Mouse (Mus musculus): ENCODE measurements around the gene Disc1. TPM values are rescaled to one million over a fixed set of nuclear protein-coding genes. Genes with fewer than 3 reads are reported as not detected.

The Disc1 gene
- polyA plus RNA-seq, 1 experiment from 2014 or later: 0.97 TPM

GRCm38 (mm10) chr8:125080388-125081344, 26.7 kb downstream of the Disc1 start:
- ATAC-seq: no peak
- no peak overlapping the region for H3K27ac ChIP-seq (ENCODE audit: low read length)
- H3K9ac ChIP-seq (replicated peaks; ENCODE audit: low read depth): no peak overlapping the region
- H3K27me3 ChIP-seq (replicated peaks; ENCODE audit: insufficient read depth, low read length): no peaks in the 10 kb centered on the region
- H3K4me1 ChIP-seq (ENCODE audit: insufficient read depth, low read depth, low read length): peaks cover 3% of the 10 kb centered on the region; the same call in 1 of the 2 replicates
- no peak for DNase-seq (ENCODE audit: low spot score)
- no peaks in the 10 kb centered on the region for H3K9me3 ChIP-seq (ENCODE audit: low read length)
- H3K4me3 ChIP-seq (ENCODE audit: low read depth, low read length): no peak overlapping the region; the same call in 1 of the 2 replicates
- H3K36me3 ChIP-seq (ENCODE audit: insufficient read depth, low read length): no peaks in the 10 kb centered on the region
- H3K4me2 ChIP-seq (replicated peaks; ENCODE audit: low read depth, low read length): no peak overlapping the region; the same call in 1 of the 2 replicates
- TF ChIP-seq CTCF (IDR thresholded peaks at IDR 0.05) (no peak), EP300 (IDR thresholded peaks at IDR 0.05) (no peak)
- 66% methylated on average over 19 of the region's 19 CpGs for WGBS

DNA sequence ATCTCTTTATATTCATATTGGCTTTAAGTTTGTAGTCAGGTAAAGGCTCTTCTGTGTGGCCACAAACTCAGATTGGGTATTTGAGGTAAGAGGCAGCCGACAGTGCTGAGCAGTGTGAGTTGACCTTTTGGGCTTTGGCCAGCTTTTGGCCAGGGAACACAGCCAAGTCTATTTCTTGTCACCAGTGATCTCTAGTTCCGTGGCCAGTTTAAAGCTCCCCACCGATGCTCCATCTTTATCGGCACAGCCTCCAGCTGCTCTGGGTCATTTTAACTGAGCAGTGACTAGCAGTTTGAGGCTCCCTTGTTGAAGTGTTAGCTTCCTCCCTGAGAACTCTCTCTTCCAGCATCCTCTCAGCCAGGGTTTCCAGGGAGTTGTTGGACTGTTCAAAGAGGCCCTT, 29.8 kb downstream of the Disc1 start:
- H3K4me3 ChIP-seq (ENCODE audit: low read depth, low read length): no peak overlapping the region
- no peaks in the 10 kb centered on the region for H3K27me3 ChIP-seq (replicated peaks; ENCODE audit: insufficient read depth, low read length)
- peaks cover 3% of the 10 kb centered on the region; the same call in 1 of the 2 replicates for H3K4me1 ChIP-seq (ENCODE audit: insufficient read depth, low read depth, low read length)
- DNase-seq (ENCODE audit: low spot score): peak; percentile 20
- H3K9ac ChIP-seq (replicated peaks; ENCODE audit: low read depth): no peak overlapping the region
- no peaks in the 10 kb centered on the region for H3K9me3 ChIP-seq (ENCODE audit: low read length)
- peak overlapping the region; percentile 74 for H3K27ac ChIP-seq (ENCODE audit: low read length)
- no peak overlapping the region for H3K4me2 ChIP-seq (replicated peaks; ENCODE audit: low read depth, low read length)
- WGBS: 28% methylated on average over 4 of the region's 4 CpGs
- peak; percentile 25; the same call in 1 of the 2 replicates for ATAC-seq
- no peaks in the 10 kb centered on the region for H3K36me3 ChIP-seq (ENCODE audit: insufficient read depth, low read length)
- TF ChIP-seq EP300 (IDR thresholded peaks at IDR 0.05): no peak
- no peak for TF ChIP-seq CTCF (IDR thresholded peaks at IDR 0.05)

- no peaks in the 10 kb centered on the region for H3K9me3 ChIP-seq (ENCODE audit: low read length)
- ATAC-seq: no peak
- 63% methylated on average over 7 of the region's 7 CpGs for WGBS
- H3K27me3 ChIP-seq (replicated peaks; ENCODE audit: insufficient read depth, low read length): no peaks in the 10 kb centered on the region
- no peak for DNase-seq (ENCODE audit: low spot score)
- no peaks in the 10 kb centered on the region for H3K36me3 ChIP-seq (ENCODE audit: insufficient read depth, low read length)
- TF ChIP-seq CTCF (IDR thresholded peaks at IDR 0.05) (no peak), EP300 (IDR thresholded peaks at IDR 0.05) (no peak)
- 0 out of 2 replicates have a peak overlapping the region, but pooled peaks have one; percentile 74 for H3K27ac ChIP-seq (ENCODE audit: low read length)
- H3K4me2 ChIP-seq (replicated peaks; ENCODE audit: low read depth, low read length): no peak overlapping the region
- peaks cover 3% of the 10 kb centered on the region; the same call in 1 of the 2 replicates for H3K4me1 ChIP-seq (ENCODE audit: insufficient read depth, low read depth, low read length)
- no peak overlapping the region for H3K9ac ChIP-seq (replicated peaks; ENCODE audit: low read depth)
- H3K4me3 ChIP-seq (ENCODE audit: low read depth, low read length): no peak overlapping the region
Observed at GRCm38 (mm10) chr8:125084523-125084922, 30.5 kb downstream of the Disc1 start.

- Histone ChIP-seq H3K36me3 (ENCODE audit: insufficient read depth, low read length) (no peaks in the 10 kb centered on the region), H3K9me3 (ENCODE audit: low read length) (no peaks in the 10 kb centered on the region), H3K27me3 (replicated peaks; ENCODE audit: insufficient read depth, low read length) (no peaks in the 10 kb centered on the region), H3K4me1 (ENCODE audit: insufficient read depth, low read depth, low read length) (no peaks in the 10 kb centered on the region), H3K4me3 (ENCODE audit: low read depth, low read length) (no peak overlapping the region), H3K9ac (replicated peaks; ENCODE audit: low read depth) (no peak overlapping the region), H3K27ac (ENCODE audit: low read length) (no peak overlapping the region), H3K4me2 (replicated peaks; ENCODE audit: low read depth, low read length) (peak overlapping the region; percentile 12; the same call in 1 of the 2 replicates)
- DNase-seq (ENCODE audit: low spot score) (peak; percentile 72), ATAC-seq (peak; percentile 89)
- WGBS: 60% methylated on average over 21 of the region's 21 CpGs
- TF ChIP-seq CTCF (IDR thresholded peaks at IDR 0.05) (no peak), EP300 (IDR thresholded peaks at IDR 0.05) (no peak)
Observed at GRCm38 (mm10) chr8:125090889-125091740, 37.1 kb downstream of the Disc1 start.

- ATAC-seq (no peak), DNase-seq (ENCODE audit: low spot score) (no peak)
- no peak for TF ChIP-seq CTCF (IDR thresholded peaks at IDR 0.05)
- TF ChIP-seq EP300 (IDR thresholded peaks at IDR 0.05): no peak
- Histone ChIP-seq H3K27ac (ENCODE audit: low read length) (no peak overlapping the region), H3K27me3 (replicated peaks; ENCODE audit: insufficient read depth, low read length) (no peaks in the 10 kb centered on the region), H3K4me1 (ENCODE audit: insufficient read depth, low read depth, low read length) (no peaks in the 10 kb centered on the region), H3K4me2 (replicated peaks; ENCODE audit: low read depth, low read length) (no peak overlapping the region), H3K4me3 (ENCODE audit: low read depth, low read length) (no peak overlapping the region), H3K9me3 (ENCODE audit: low read length) (no peaks in the 10 kb centered on the region), H3K36me3 (ENCODE audit: insufficient read depth, low read length) (no peaks in the 10 kb centered on the region), H3K9ac (replicated peaks; ENCODE audit: low read depth) (no peak overlapping the region)
- 81% methylated on average over 3 of the region's 3 CpGs for WGBS
Observed at GRCm38 (mm10) chr8:125097140-125097539, 43.1 kb downstream of the Disc1 start.

- WGBS: 62% methylated on average over 5 of the region's 5 CpGs
- H3K9ac ChIP-seq (replicated peaks; ENCODE audit: low read depth): no peak overlapping the region
- H3K27me3 ChIP-seq (replicated peaks; ENCODE audit: insufficient read depth, low read length): no peaks in the 10 kb centered on the region
- H3K9me3 ChIP-seq (ENCODE audit: low read length): no peaks in the 10 kb centered on the region
- no peak overlapping the region for H3K27ac ChIP-seq (ENCODE audit: low read length)
- DNase-seq (ENCODE audit: low spot score): no peak
- no peak overlapping the region for H3K4me3 ChIP-seq (ENCODE audit: low read depth, low read length)
- ATAC-seq: no peak
- H3K36me3 ChIP-seq (ENCODE audit: insufficient read depth, low read length): no peaks in the 10 kb centered on the region
- TF ChIP-seq CTCF (IDR thresholded peaks at IDR 0.05): no peak
- TF ChIP-seq EP300 (IDR thresholded peaks at IDR 0.05): no peak
- no peaks in the 10 kb centered on the region for H3K4me1 ChIP-seq (ENCODE audit: insufficient read depth, low read depth, low read length)
- no peak overlapping the region for H3K4me2 ChIP-seq (replicated peaks; ENCODE audit: low read depth, low read length)
Observed at GRCm38 (mm10) chr8:125098050-125098449, 44.1 kb downstream of the Disc1 start.
